Mouse (Mus musculus) thymus, adult 18-20 months (tissue): ENCODE data around the gene Agap3.

Experiments used
- DNase-seq, 2 experiments: peaks; one replicate each; pipeline ENCODE4 v3.0.0; 2022; ENCODE audit warnings: mixed read lengths in 2 of 2

Gene Agap3

GRCm38 (mm10) chr5:24452030-24452690, at the start of gene Agap3:
Gene Agap3, plus strand, starts transcription at chr5:24452177.
- peak; percentile 44 to 54 for DNase-seq

- DNase-seq = no peak
These were observed 47.2 kb upstream of the Agap3 start for GRCm38 (mm10) chr5:24404594-24405360.

- DNase-seq = no peak
These were observed 46.5 kb upstream of the Agap3 start for GRCm38 (mm10) chr5:24405389-24405876.

- no peak for DNase-seq
These were observed 43.3 kb upstream of the Agap3 start for GRCm38 (mm10) chr5:24408651-24409050.

- DNase-seq = no peak
These were observed 42.5 kb upstream of the Agap3 start for GRCm38 (mm10) chr5:24409466-24409865.

GRCm38 (mm10) chr5:24412063-24412462, 39.9 kb upstream of the Agap3 start:
- no peak for DNase-seq

GRCm38 (mm10) chr5:24413042-24413693, 38.8 kb upstream of the Agap3 start, which contains the start of gene Asic3:
Gene Asic3, plus strand, starts transcription at chr5:24413392.
- no peak for DNase-seq

GRCm38 (mm10) chr5:24413938-24414337, 38.0 kb upstream of the Agap3 start:
- no peak for DNase-seq

GRCm38 (mm10) chr5:24416222-24416736, 35.7 kb upstream of the Agap3 start:
- peak; percentile 29 to 60 for DNase-seq

GRCm38 (mm10) chr5:24417587-24417986, 34.4 kb upstream of the Agap3 start:
- no peak for DNase-seq

GRCm38 (mm10) chr5:24420381-24420780, 31.6 kb upstream of the Agap3 start:
- DNase-seq = no peak

- DNase-seq = peak; percentile 98
These were observed 28.6 kb upstream of the Agap3 start, which contains the start of the genes Cdk5 and Slc4a2 for GRCm38 (mm10) chr5:24423129-24424003. Gene Cdk5, minus strand, starts transcription at chr5:24423530. Gene Slc4a2, plus strand, starts transcription at chr5:24423837.

- DNase-seq = no peak
These were observed 27.8 kb upstream of the Agap3 start for GRCm38 (mm10) chr5:24424004-24424781.

- DNase-seq = peak; percentile 75 to 78
These were observed 27.0 kb upstream of the Agap3 start for GRCm38 (mm10) chr5:24424861-24425411.

GRCm38 (mm10) chr5:24425421-24426036, 26.4 kb upstream of the Agap3 start:
- DNase-seq = peak; percentile 64 to 72

GRCm38 (mm10) chr5:24426037-24426432, 25.9 kb upstream of the Agap3 start:
- peak; percentile 26 to 43 for DNase-seq

GRCm38 (mm10) chr5:24426556-24427284, 25.3 kb upstream of the Agap3 start:
- no peak for DNase-seq

- no peak for DNase-seq
These were observed 24.7 kb upstream of the Agap3 start for GRCm38 (mm10) chr5:24427285-24427633.

GRCm38 (mm10) chr5:24427981-24428402, 24.0 kb upstream of the Agap3 start:
- no peak for DNase-seq

- DNase-seq = no peak
These were observed 23.4 kb upstream of the Agap3 start for GRCm38 (mm10) chr5:24428596-24428995.
